Mouse (Mus musculus): Measurements from ENCODE around the gene Cdc37.

The Cdc37 gene

DNA sequence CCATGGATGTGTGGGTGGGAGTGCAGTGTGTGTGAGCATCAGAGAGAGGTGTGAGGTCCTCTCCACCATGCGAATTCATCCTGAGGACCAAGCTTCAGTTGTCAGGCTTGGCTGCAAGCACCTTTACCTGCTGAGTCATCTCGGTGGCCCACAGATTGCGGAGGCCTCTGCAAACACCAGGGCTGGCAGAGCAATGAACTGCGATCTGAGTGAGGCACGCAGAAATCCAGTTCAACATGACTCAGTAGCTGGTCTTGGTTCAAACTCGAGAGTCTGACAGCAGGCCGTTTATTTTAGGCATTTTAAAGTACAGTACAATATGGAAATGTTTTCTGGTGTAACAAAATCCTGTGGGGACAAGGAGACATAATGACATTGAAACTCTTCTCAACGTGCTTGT lies 52.0 kb downstream of the Cdc37 start:
- DNase-seq (ENCODE audit: low read depth, low spot score): no peak

- no peak for DNase-seq (ENCODE audit: low read depth, low spot score)
Observed at GRCm38 (mm10) chr9:21095958-21096357, 53.8 kb downstream of the Cdc37 start.

GRCm38 (mm10) chr9:21093423-21093822 lies 56.4 kb downstream of the Cdc37 start:
- DNase-seq (ENCODE audit: low read depth, low spot score): no peak

DNA sequence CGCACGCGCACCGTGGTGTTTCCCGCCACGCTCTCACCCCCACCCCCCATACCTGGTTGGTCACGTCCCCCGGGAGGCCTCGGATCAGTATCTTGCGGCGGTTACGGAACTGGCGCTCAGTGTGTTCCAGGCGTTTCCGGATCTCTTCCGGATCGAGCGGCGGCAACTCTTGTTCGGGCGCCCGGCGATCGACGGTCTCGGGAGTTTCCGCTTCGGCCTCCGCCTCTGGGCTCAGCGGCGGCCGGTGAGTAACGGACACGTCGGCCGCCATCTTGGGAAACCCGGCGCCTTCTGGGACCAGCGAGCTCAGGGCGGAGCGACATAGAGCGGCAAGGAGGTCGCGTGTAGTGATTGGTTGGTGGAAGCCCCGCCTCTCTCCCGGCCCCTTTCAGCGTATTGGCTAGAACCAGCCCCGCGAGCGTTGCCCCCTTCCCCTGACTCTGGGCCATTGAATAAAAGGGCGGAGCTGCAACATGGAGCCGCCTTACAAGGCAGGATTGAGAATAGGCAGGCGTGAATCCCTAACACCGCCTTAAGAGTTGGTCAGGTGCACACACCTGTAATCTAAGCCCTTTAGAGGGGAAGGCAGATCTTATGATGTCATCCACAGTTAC lies 58.0 kb downstream of the Cdc37 start, which contains the start of the genes Gm38431 and Raver1:
Gene Gm38431, minus strand, starts transcription at position 291 of the 614 bp plus-strand sequence.
Gene Raver1, minus strand, starts transcription at position 302 of the 614 bp plus-strand sequence.
- DNase-seq (ENCODE audit: low read depth, low spot score): peak; percentile 94

GRCm38 (mm10) chr9:21090972-21091706 lies 58.6 kb downstream of the Cdc37 start:
- DNase-seq (ENCODE audit: low read depth, low spot score): no peak

DNA sequence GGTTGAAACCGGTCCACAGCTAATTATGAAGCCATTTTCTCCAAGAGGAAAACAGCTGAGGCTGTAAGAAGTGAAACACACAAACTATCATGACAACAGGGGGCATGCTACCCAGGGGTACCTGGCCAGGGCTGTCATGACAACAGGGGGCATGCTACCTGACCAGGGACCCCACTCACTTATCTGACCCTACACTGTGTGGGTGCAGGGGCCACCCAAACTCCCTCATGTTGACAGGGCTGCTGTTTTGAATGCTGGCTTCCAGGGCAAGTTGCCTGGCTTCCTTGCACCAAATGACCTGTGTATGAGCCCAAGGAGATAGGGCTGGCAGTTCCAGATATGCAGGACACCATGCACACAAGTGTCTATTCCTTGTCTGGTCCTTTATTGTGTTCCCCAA lies 59.2 kb downstream of the Cdc37 start:
- no peak for DNase-seq (ENCODE audit: low read depth, low spot score)

- no peak for DNase-seq (ENCODE audit: low read depth, low spot score)
Observed at GRCm38 (mm10) chr9:21083324-21083723, 66.5 kb downstream of the Cdc37 start.

Data from retina, postnatal 7 days (tissue).